Mouse (Mus musculus) embryonic facial prominence, embryonic 14.5 days (tissue): ENCODE measurements around the gene Gm20388. TPM values are rescaled to one million over a fixed set of nuclear protein-coding genes. Genes with fewer than 3 reads are reported as not detected.

ENCODE experiments used
- ATAC-seq: fragments of 200-750 bp; cut with Nextera tagmentation; 2 replicates; pipeline ENCODE4 v1.8.0; 2017; ENCODE audit warnings: low read depth, moderate number of reproducible peaks, moderate TSS enrichment
- DNase-seq: peaks from one replicate; pipeline ENCODE4 v3.0.0-alpha.2; 2015; ENCODE audit warnings: low spot score
- H3K27ac ChIP-seq: fragments of 300-500 bp; sonication (generic); replicated peaks from 2 replicates; pipeline ENCODE4 v1.5.1; 2014; ENCODE audit warnings: low read depth, mild to moderate bottlenecking, low read length, moderate library complexity
- H3K27me3 ChIP-seq: fragments of 300-500 bp; sonication (generic); replicated peaks from 2 replicates; pipeline ENCODE4 v1.6.1; 2014; ENCODE audit warnings: low read length; ENCODE audit not compliant: control insufficient read depth, insufficient read depth
- H3K36me3 ChIP-seq: fragments of 300-500 bp; sonication (generic); 2 replicates; pipeline ENCODE4 v1.6.1; 2014; ENCODE audit warnings: low read length, mixed read lengths; ENCODE audit not compliant: control insufficient read depth, insufficient read depth
- H3K4me1 ChIP-seq: fragments of 300-500 bp; sonication (generic); 2 replicates; pipeline ENCODE4 v1.6.1; 2014; ENCODE audit warnings: antibody characterized with exemption, low read length; ENCODE audit not compliant: control insufficient read depth, insufficient read depth
- H3K4me2 ChIP-seq: fragments of 300-500 bp; sonication (generic); 2 replicates; pipeline ENCODE4 v1.6.1; 2014; ENCODE audit warnings: low read depth, mild to moderate bottlenecking, low read length, moderate library complexity, mixed read lengths
- H3K4me3 ChIP-seq: fragments of 300-500 bp; sonication (generic); 2 replicates; pipeline ENCODE4 v1.5.1; 2014; ENCODE audit warnings: low read depth, mild to moderate bottlenecking, low read length
- H3K9ac ChIP-seq: fragments of 300-500 bp; sonication (generic); 2 replicates; pipeline ENCODE4 v1.6.1; 2014; ENCODE audit warnings: low read depth, mild to moderate bottlenecking, low read length, moderate library complexity, mixed read lengths
- H3K9me3 ChIP-seq: fragments of 300-500 bp; sonication (generic); 2 replicates; pipeline ENCODE4 v1.6.1; 2016; ENCODE audit warnings: low read length; ENCODE audit not compliant: control insufficient read depth
- WGBS: fragments of 180-500 bp; shearing (Covaris S2); extraction: QIAGEN DNeasy Blood & Tissue Kit; methylation state at CpG from one replicate; pipeline ENCODE4 v1.1.7; 2014; 5-methylcytosine and 5-hydroxymethylcytosine counted together
- polyA plus RNA-seq: library from polyadenylated mRNA; unstranded; fragments of >200 nt; fragmentation: Nextera tagmentation; extraction: Ambion mirVana; gene quantifications from 2 replicates; pipeline ENCODE4 v1.2.1, GENCODE M21; 2014

Gene Gm20388
- polyA plus RNA-seq, 1 experiment from 2014 or later = not detected

DNA sequence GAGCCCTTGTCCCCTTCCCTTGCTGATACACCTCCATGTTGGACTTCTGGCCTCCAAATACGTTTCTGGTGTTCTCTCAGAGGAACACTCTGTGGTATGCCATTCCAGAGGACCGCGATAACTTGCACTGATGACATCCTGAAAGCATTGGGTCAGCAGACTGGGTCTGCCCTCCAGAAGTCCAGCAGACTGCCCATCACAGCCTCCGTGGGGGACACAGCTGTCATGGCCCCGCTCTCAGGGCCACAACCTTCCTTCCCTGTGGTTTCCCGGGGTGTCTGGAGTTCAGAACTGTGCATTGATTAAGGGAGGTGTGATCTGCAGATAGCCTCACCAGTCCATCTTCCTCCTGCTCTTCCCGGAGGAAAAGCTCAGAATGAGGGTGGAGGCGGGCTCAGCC is 2551.9 kb downstream of the Gm20388 start:
- no peak overlapping the region for H3K9ac ChIP-seq
- H3K4me3 ChIP-seq = no peak overlapping the region
- no peak overlapping the region for H3K4me2 ChIP-seq
- 65% methylated on average over 8 of the region's 8 CpGs for WGBS
- no peak for DNase-seq
- H3K36me3 ChIP-seq = peaks cover 21% of the 10 kb centered on the region
- no peak overlapping the region for H3K27ac ChIP-seq
- peaks cover 5% of the 10 kb centered on the region; the same call in 1 of the 2 replicates for H3K4me1 ChIP-seq
- ATAC-seq = no peak
- H3K27me3 ChIP-seq = peaks cover 26% of the 10 kb centered on the region
- H3K9me3 ChIP-seq = no peaks in the 10 kb centered on the region

DNA sequence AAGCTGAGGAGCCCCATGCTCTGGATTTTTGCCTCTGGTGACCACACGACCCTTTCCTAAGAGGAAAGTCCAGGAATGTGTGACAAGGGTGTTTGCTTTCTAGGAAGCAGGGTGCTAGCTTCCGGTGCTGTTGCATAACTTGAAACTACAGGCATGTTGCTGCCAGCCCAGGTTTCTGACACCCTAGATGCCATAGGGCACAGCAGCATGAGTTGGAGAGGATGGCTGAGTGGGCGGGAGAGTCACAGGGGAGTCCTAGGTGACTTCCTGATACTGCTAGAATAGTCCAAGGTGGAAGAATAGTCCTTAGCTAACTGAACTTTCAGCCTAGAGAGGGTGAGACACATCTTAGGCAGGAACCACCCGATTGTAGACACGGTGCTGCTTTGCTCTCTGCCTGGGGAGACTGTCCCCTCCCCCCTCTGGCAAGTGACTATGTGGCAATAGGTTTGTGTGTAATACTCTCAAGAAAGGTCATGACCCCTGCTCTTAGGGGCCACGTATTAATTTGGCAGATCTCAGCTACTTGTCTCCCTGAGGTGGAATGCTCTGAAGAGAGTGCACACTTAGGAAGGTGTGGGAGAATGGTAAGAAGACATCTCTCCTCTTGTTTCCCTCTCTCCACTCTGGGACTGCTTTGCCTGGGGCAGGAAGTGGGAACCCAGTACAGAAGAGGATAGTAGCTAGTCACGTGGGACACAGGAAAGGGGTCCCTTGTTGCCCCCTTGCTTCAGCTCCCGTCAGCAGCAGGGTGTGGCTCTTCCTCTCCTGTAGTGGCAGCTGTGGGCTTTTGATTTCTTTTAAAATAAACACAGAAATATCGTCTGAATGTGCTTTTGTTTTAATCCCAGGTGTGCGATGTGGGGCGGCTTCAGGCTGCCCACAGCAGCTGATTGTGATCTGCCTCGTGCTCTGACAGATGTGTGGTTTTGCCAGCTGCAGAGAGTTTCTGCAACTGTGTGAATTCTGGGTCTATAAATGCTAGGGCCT is 2553.3 kb downstream of the Gm20388 start:
- H3K27me3 ChIP-seq = peaks cover 26% of the 10 kb centered on the region
- no peak overlapping the region for H3K27ac ChIP-seq
- no peak overlapping the region for H3K4me3 ChIP-seq
- WGBS = 36% methylated on average over 12 of the region's 12 CpGs
- ATAC-seq = no peak
- no peaks in the 10 kb centered on the region for H3K9me3 ChIP-seq
- H3K4me1 ChIP-seq = peaks cover 5% of the 10 kb centered on the region; the same call in 1 of the 2 replicates
- H3K9ac ChIP-seq = no peak overlapping the region
- peaks cover 32% of the 10 kb centered on the region for H3K36me3 ChIP-seq
- no peak for DNase-seq
- no peak overlapping the region for H3K4me2 ChIP-seq

DNA sequence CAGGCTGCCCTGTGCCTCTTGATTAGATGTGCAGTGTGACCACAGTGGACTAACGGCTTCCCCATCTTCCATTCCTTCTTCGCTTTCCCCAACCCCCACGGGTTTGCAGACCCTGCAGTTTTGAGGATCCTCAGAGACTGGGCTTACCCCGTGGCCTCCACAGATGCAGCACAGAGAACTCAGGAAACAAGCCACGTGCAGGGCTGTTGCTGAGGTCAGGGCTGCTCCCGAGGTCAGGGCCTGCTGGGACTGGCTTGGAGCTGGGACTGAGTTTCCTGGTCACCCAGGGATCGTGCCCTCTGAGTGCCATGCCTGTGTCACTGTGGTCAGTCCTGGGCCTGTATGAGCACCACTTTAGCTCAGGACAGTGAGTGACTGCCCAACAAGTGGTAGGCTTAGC is 2554.3 kb downstream of the Gm20388 start:
- no peak overlapping the region for H3K4me3 ChIP-seq
- H3K9ac ChIP-seq = no peak overlapping the region
- DNase-seq (no peak), ATAC-seq (no peak)
- no peak overlapping the region for H3K27ac ChIP-seq
- no peaks in the 10 kb centered on the region for H3K9me3 ChIP-seq
- H3K36me3 ChIP-seq = peaks cover 33% of the 10 kb centered on the region
- 51% methylated on average over 7 of the region's 7 CpGs for WGBS
- H3K4me1 ChIP-seq = peaks cover 5% of the 10 kb centered on the region; the same call in 1 of the 2 replicates
- H3K27me3 ChIP-seq = peaks cover 18% of the 10 kb centered on the region
- H3K4me2 ChIP-seq = no peak overlapping the region

DNA sequence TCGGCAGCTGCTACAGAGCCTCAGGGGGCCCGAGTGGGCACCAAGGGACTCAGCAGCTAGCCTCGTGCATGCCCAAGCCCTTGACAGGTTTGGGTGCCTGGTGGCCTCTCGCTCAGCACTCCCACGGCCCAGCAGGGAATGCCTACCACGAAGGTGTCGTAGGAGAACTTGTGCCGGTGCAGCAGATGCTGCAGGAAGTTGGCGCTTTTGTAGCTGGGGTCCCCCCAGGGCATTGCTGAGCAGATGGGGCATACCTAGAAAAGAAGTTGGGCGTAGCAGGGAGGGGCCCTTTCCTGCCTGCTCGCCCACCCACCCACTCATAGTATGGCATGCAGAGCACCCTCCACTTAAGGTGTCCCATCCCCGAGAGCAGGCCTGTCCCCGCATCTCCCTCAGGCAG is 2557.2 kb downstream of the Gm20388 start:
- DNase-seq = no peak
- 94% methylated on average over 13 of the region's 13 CpGs for WGBS
- no peak overlapping the region for H3K9ac ChIP-seq
- no peak for ATAC-seq
- no peak overlapping the region for H3K27ac ChIP-seq
- H3K36me3 ChIP-seq = peaks cover 39% of the 10 kb centered on the region
- no peaks in the 10 kb centered on the region for H3K9me3 ChIP-seq
- no peak overlapping the region for H3K4me3 ChIP-seq
- no peaks in the 10 kb centered on the region; the same call in 1 of the 2 replicates for H3K4me1 ChIP-seq
- H3K4me2 ChIP-seq = no peak overlapping the region
- H3K27me3 ChIP-seq = no peaks in the 10 kb centered on the region

DNA sequence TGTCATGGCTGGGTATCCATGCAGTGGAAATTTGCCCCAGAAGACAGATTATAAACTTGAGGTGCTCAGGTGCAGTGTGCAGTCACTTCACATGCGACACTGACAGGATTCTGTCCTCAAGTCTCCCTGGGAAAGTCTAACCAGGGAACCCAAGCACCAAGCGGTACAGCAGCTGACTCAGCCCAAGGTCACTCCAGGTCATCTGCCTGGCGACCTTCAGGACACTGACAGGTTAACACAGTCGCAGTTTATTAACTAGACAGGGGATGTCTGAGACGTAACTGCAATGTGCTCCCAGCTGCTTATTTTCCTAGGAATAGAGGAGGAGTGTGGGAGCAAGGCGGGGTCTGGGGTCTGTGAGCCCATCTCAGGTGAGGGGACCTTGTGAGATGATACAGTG is 2558.8 kb downstream of the Gm20388 start:
- DNase-seq = no peak
- Histone ChIP-seq H3K9ac (no peak overlapping the region), H3K9me3 (no peaks in the 10 kb centered on the region), H3K4me1 (no peaks in the 10 kb centered on the region), H3K4me2 (no peak overlapping the region), H3K4me3 (no peak overlapping the region), H3K27ac (no peak overlapping the region), H3K36me3 (peaks cover 50% of the 10 kb centered on the region), H3K27me3 (no peaks in the 10 kb centered on the region)
- WGBS = 71% methylated on average over 6 of the region's 6 CpGs
- no peak for ATAC-seq

DNA sequence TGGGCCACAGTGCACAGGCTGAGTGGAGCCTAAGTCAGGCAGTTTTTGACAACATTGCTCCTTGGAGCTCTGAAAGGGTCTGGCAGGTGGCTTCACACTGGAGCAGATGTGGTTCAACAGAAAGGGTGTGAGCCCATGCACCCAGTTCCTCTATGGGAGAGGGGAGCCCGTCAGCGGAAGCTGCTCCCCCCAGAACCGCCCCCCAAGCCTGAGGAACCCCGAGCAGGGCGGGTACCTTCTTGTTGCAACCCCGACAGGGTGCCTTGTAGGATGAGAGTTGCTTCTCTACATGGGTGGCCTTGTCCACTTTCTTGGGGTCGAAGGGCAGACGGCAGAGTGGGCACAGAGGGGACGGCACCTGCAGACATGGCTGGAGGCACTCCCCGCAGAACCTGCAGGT is 2559.3 kb downstream of the Gm20388 start:
- 90% methylated on average over 10 of the region's 10 CpGs for WGBS
- H3K27me3 ChIP-seq = no peaks in the 10 kb centered on the region
- peaks cover 5% of the 10 kb centered on the region for H3K4me1 ChIP-seq
- H3K27ac ChIP-seq = no peak overlapping the region
- H3K9me3 ChIP-seq = no peaks in the 10 kb centered on the region
- H3K9ac ChIP-seq = no peak overlapping the region
- DNase-seq (no peak), ATAC-seq (no peak)
- H3K4me2 ChIP-seq = no peak overlapping the region
- peaks cover 50% of the 10 kb centered on the region for H3K36me3 ChIP-seq
- no peak overlapping the region for H3K4me3 ChIP-seq

DNA sequence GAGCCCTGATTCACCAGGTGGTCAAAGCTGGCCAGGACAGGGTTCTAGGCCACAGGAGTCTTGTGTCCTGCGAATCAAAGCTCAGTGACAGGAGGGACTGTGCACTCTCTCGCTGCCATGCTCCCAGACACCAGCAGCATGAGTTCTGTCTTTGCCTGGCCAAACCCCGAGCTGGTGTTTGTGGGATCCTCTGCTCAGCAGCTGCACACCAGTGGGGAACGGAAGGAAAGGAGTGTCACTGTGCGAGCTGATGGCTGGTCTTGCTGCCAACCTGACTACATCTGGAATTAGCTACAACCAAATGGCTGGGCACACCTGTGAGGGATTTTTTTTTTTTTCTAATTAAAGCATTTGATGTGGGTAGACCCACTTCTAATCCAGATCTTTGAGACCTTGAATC is 2560.1 kb downstream of the Gm20388 start:
- H3K36me3 ChIP-seq = peaks cover 43% of the 10 kb centered on the region
- H3K27ac ChIP-seq = no peak overlapping the region
- WGBS = 83% methylated on average over 5 of the region's 5 CpGs
- ATAC-seq (no peak), DNase-seq (no peak)
- peaks cover 6% of the 10 kb centered on the region for H3K4me1 ChIP-seq
- H3K4me3 ChIP-seq = no peak overlapping the region
- no peak overlapping the region for H3K4me2 ChIP-seq
- H3K27me3 ChIP-seq = no peaks in the 10 kb centered on the region
- H3K9ac ChIP-seq = no peak overlapping the region
- H3K9me3 ChIP-seq = no peaks in the 10 kb centered on the region

DNA sequence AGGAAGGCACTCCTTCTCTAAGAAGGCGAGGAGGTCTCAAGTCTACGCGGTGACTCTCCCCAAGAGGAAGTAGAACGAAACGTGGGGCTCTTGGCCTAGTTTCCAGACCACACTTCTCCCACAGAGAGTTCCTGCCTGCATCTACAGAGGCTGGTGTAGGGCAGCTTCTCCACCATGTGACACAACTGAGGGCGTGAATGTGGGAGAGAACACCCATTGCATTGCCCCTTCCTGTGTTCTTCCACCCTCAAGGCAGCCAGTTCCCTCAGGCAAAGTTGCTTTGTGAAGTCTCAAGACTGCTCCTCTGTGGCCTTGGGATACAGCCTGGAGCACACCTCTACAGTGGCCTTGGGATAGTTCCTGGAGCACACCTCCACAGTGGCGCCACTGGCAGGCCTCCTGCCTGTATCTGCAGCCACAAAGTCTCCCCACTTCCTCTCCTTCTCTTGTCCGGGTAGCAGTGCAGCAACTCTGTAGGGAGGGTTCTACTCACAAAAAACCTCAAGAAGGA is 2563.3 kb downstream of the Gm20388 start:
- Histone ChIP-seq H3K9ac (no peak overlapping the region), H3K36me3 (peaks cover 34% of the 10 kb centered on the region), H3K4me2 (no peak overlapping the region), H3K27ac (no peak overlapping the region), H3K4me3 (0 out of 2 replicates have a peak overlapping the region, but pooled peaks have one; percentile 99), H3K27me3 (no peaks in the 10 kb centered on the region), H3K9me3 (no peaks in the 10 kb centered on the region), H3K4me1 (peaks cover 11% of the 10 kb centered on the region)
- no peak for DNase-seq
- no peak for ATAC-seq
- 88% methylated on average over 8 of the region's 8 CpGs for WGBS
